Mouse (Mus musculus) kidney, postnatal 14 days (tissue): Measurements from ENCODE around the gene Dmd.
A peak's percentile ranks its signal among the peaks of the same experiment; 100 is the strongest.
"Not testable (repeated sequence)": the region's sequence is repeated elsewhere in the genome, so short reads cannot be mapped to it uniquely, and the experiment has no call there.

ENCODE experiments used
- DNase-seq: peaks from one replicate; pipeline ENCODE4 v3.0.0; 2022; ENCODE audit warnings: mixed read lengths

Gene Dmd

DNA sequence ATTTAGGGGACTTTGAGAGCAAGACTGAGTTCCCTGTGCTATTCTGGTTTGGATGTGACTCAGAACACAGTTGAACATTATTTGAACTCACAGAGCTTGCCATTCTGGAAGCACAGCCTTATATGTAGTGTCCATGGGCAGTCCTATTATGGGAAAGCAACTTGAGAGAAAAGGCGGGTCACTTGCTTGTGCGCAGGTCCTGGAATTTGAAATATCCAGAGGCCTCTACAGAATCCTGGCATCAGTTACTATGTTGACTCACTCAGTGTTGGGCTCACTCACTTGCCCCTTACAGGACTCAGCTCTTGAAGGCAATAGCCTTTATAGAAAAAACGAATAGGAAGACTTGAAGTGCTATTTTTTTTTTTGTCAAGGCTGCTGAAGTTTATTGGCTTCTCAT, at the start of gene Dmd:
TSS of gene Dmd (plus strand) at position 241 of the 400 bp plus-strand sequence.
- DNase-seq = peak; percentile 0

DNA sequence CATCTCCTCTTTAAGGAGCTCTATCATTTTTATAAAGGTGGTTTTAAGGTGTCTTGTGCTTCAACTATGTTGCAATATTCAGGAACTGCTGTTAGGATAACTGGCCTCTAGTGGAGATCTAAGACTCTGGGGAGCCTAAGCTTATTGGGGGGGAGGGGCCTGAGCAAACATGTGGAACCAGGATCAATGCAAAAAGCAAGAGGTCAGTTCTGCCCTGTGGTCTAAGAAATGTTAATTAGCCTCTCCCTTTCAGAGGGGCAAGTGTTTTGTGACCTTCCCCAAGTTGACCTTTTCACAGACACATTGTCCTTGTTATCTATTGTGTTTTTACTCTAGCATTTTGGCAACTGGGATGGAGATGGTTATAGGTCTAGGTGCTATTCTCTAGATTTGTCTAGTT, 47.2 kb upstream of the Dmd start:
- no peak for DNase-seq

DNA sequence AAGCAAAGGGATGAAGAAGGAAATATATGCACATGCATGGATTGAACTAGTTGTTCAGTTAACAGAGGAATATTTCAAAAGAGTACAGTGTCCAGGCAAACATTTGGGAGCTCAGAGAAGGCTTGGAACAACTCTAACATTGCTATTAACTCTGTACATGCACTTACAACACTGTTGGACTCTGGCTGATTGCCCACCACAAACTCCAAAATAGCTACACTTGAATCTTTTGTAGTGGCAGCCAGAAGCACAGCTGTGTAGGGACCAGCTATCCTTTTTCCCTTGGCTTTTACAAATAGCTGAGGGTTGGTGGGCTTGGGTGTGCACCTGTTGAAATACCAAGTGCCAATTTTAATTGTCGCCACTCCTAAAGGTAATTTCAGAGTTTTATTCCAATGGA, 39.0 kb downstream of the Dmd start:
- DNase-seq = no peak

DNA sequence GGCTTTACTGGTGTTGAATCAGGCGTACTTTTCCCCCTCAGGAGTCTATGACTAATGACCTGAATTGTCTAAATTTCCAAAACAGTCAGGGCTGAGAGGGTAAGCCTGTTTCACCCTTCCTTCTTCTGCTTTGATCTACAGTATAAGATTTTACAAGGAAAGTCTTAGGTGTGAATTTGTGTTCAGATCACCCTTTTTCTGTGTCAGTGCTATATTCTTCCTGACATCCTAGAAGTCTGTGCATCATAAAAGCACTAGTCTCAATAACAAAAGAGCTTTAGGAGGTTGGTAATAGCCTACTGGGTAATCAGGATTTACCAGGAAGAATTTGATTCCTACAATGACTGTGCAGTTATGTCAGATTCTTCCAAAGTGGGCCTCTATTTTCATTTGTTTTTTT, 101.5 kb downstream of the Dmd start:
- no peak for DNase-seq

DNA sequence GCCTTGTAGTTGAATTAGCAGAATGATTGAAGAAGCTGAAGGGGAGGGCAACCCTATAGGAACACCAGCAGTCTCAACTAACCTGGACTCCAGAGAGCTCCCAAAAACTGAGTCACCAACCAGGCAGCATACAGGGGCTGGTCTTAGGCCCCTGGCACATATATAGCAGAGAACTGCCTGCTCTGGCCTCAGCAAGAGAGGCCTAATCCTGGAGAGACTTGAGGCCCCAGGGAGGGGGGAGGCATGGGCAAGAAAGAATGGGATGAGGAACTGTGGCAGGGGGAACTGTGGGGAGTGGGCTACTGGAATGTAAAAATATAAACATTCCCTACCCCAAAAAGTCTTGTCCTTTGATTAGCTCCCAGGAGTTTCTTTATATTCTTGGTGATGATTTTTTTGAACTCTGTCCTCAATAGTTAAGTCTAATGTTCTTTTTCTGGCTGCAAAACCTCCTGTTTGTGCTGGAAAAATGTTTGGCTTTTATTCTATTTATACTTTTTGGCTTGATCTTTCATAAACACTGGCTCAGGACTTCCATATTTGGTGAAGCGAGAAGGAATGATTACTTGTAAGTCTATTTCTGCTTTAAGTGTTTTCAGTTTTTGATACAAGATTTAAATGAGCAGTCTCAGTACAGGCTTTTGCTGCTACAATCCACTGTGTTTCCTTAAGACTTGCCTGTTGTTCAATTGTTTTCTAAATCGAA, 167.7 kb downstream of the Dmd start:
- no peak for DNase-seq

GRCm38 (mm10) chrX:83117198-83117597, 168.5 kb downstream of the Dmd start:
- no peak for DNase-seq

- DNase-seq = no peak
Observed at GRCm38 (mm10) chrX:83220563-83220962, 271.9 kb downstream of the Dmd start.

DNA sequence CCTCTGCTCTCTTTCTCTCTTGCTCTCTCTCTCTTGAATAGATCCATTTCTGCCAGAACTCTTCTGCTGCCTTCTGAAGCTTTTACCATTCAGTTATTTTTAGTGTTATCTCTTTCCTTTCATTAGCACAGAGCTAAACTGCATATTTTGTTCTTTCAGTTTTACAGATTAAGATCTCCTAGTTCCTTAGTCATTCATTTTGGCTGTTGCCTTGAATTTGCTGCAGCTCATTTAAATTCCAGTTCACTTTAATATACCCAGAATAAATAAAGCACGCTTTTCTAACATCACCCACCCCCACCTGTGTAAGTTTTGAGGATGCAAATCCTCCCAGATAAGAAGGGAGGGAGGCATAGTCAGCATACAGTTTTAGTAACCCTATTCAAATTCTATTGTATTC, 272.4 kb downstream of the Dmd start:
- DNase-seq = no peak

DNA sequence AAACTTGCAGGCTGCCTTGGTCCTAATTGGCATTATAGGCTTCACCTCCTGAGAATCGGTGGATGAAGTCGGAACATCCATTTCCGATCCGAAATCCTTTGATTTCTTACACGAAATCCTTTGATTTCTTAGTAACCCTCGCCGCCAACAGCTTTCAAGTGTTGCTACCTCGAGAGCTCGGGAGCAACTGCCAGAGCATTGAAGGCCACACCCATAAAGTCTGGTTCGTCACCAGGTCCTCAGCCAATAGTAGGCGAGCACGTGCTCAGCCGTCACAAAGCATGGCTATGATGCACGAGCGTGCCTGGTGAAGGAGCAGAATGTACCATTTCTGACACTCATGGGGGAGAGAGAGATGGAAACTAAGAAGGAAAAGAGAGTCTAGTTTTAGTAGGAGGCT, 538.9 kb downstream of the Dmd start, which contains the start of gene Tsga8:
TSS of gene Tsga8 (minus strand) at position 327 of the 400 bp plus-strand sequence.
- no peak for DNase-seq

DNA sequence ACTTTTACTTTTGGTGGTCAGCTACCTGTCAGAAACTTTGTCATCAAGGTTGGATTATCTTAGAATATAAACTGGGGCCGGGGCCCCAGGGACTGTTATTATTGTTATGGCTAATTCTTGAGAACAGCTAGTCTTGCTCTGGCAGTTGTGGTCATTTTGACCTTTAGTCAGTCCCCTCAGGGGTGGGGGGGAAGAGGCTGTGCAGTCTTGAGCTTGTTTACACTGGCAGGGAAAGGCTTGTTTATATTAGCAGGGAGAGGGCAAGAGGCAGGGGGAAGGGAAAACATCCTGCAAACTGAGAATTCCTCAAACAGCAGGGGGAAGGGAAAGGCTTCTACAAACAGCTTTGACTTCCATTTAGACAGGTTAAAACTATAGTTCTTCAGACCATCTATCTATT, 726.3 kb downstream of the Dmd start:
- peak; percentile 48 for DNase-seq

DNA sequence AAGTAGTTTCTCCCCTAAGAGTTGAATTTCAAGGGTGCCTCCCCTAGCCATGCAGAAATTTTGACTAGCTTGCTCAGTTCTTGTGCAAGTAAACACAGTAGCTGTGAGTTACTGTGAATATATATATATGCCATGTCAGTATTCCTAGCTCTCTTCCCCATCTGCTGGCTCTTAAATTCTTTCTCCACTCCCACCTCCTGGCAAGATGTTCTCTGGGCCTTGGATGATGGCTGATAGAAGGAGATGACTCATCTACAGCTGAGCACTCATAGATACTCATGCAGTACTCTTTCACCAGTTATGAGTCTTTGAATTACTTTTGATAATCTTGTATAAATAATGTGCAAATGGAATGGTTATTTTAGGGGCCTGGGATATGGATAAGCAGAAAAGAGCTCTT, 737.9 kb downstream of the Dmd start:
- DNase-seq = no peak

DNA sequence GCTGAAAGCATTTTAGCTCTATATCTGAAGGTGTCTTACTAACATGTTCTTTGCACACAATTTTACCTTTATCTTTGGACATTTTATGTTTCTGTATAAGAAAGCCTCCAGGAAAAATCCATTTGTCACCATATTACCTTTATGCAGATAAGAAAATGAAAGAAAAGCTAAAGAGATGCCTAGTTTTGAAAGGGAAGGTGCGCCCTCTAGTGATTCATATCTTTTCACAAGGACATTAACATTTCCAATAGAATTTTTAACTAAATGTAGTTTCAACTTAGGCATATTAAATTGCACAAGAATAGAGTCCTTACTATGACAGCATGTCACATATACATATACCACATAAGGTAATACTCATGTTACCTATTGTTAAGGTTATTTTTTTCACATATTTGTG, 791.9 kb downstream of the Dmd start:
- peak; percentile 0 for DNase-seq

- DNase-seq = no peak
Observed at GRCm38 (mm10) chrX:83746301-83747008, 797.8 kb downstream of the Dmd start.

GRCm38 (mm10) chrX:83787406-83787805, 838.7 kb downstream of the Dmd start:
- no peak for DNase-seq

- peak; percentile 3 for DNase-seq
Observed at GRCm38 (mm10) chrX:83867469-83867868, 918.8 kb downstream of the Dmd start.

DNA sequence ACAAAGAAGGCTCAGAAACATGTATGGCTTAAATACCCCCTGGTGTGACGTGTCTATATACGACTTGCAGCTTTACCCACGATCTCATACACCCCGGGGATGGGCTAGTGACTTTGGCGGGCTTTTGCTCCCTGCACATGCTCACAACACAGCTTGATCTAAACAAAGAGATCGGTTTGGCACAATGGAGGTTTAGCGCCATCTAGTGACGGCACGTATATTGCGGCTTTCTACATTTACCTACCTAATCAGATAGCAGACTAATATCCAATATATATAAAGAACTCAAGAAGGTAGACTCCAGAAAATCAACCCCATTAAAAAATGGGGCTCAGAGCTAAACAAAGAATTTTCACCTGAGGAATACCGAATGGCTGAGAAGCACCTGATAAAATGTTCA, 926.7 kb downstream of the Dmd start:
- peak; percentile 1 for DNase-seq

GRCm38 (mm10) chrX:83975895-83976294, 1027.2 kb downstream of the Dmd start:
- no peak for DNase-seq

DNA sequence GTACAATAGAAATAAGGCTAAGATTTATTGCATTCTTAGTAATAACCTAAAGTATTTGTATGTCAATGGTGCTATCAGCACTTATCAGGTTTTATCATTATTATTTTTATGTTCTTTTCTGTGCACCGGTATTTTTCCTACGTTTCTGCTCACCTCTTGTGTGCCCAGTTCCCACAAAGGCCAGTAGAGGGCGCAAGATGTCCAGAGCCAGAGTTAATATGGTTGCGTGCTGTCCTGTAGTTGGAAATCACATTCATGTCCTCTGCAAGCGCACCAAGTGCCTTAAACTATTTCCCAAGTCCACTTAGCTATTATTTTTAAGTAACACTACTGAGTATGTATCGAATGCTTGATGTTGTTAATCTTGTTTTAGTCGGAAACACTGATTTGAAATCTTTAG, 1052.6 kb downstream of the Dmd start:
- peak; percentile 26 for DNase-seq

DNA sequence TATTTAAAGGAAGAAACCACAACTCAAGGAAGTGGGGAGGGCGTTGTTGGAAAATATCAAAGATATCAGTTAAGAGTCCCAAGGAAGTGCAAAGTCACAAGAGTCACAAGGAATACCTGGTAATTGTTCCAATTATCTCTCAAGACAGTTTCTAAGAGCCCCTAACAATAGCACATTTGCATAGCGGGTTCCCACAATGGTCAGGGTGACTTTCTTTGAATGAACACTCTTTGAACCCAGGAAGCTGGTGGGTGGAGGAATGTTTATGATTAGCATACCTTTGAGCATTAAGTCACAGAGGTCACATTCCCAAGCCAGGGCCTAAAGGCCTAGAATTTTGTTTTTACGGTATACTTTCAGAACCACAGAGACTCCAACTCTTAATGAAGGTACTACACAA, 1113.8 kb downstream of the Dmd start:
- DNase-seq = not testable (repeated sequence)

DNA sequence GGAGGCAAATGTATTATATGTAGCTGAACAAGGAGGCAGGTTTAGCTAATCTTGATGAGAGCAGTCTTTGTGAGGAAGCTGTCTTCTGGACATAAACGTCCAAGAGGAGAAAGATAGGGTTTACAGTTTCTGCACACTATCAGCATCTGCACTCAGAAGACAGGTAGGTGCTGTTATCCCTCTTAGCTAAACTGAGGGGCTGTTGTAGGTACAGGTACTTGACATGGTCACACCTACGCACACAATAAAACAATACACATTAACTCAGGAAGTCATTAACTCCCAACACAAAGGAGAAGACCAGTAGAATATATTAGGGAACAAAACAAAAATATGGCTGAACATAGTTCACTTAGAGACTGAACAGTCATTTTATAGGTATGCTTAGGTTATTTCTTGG, 1217.2 kb downstream of the Dmd start:
- DNase-seq = no peak

GRCm38 (mm10) chrX:84241297-84241859, 1292.7 kb downstream of the Dmd start:
- no peak for DNase-seq

- DNase-seq = no peak
Observed at GRCm38 (mm10) chrX:84330593-84330992, 1381.9 kb downstream of the Dmd start.

GRCm38 (mm10) chrX:84332177-84332576, 1383.5 kb downstream of the Dmd start:
- DNase-seq = no peak

- DNase-seq = no peak
Observed at GRCm38 (mm10) chrX:84364981-84365380, 1416.3 kb downstream of the Dmd start.
